Mouse (Mus musculus): Measurements from ENCODE around the gene Plpp3. TPM values are rescaled to one million over a fixed set of nuclear protein-coding genes. Genes with fewer than 3 reads are reported as not detected.
"Not testable (repeated sequence)": the region's sequence is repeated elsewhere in the genome, so short reads cannot be mapped to it uniquely, and the experiment has no call there.

Plpp3 gene
- polyA plus RNA-seq, 2 experiments from 2014 or later = not detected

DNA sequence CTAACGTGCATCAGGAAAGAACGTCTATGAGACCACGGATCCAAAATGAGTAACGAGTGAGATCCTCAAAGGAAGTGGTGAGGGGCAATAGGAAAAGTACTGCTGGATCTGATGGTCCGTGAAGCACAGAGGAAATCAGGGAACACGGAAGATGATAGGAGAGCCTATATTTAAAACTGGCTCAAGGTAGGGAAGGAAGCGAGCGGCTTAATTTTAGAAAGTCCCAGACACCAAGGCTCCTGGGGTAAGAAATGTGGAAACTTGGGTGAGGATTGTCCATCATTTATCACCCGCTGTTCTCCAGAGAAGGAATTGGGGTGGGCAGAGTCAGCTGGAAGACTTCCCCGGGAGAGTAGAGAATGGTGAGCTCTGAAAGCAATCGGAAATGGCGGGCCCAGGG, 105.2 kb downstream of the Plpp3 start:
- ATAC-seq = no peak

DNA sequence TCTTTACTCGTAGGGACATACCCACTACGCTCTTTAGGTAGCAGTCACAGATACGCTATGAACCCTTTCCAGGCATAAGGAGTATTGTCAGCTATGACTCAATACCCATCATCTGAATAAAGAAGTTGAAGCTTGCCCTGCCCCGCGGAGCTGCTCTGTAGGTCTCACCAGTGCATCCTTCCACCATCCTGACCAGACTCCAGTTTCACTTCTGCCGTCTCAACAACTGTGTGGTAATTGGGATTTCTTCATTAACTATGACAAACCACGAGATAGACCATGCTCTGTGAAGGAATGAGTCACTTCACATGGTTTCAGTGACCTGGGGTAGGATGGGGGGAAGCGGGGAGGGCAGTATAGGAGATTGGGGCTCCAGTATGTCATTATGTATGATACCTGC, 106.5 kb downstream of the Plpp3 start:
- ATAC-seq = no peak

DNA sequence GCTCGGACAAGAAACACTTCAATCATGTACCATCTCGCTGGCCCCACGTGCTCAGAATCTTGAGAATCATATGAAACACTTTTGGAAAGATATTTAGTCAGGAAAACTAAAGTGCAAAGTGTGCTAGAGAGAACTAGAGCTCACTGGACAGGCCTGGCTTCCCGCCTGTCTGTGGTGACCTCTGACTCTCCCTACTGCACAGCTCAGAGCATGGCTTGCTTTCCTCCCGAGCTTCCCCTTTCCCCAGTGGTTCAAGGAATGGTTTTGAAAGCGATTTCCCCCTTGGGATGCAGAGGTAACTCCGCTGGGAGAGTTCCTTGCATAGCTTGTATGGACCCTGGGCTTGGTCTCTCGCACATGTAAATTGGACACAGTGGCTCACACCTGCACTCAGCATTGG, 107.9 kb downstream of the Plpp3 start:
- no peak for ATAC-seq

DNA sequence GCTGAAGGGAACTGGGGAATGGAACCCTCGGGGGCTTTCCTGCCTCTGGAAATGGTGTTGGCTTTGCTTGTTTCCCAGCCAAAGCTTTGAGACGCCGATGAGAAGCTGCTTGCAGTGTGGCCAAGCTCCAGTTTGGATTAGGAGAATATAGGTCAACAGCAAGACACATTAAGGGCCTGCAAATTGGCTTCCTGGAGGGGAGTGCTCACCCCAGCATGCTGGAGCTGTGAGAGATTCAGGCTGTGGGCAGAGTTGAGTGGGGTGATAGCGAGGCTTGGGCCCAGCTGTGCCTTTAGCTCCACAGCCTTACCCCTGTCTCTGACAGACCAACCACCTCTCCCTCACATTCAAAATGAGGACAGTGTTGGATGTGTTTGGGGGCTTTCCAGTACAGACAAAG, 108.5 kb downstream of the Plpp3 start:
- ATAC-seq = no peak

DNA sequence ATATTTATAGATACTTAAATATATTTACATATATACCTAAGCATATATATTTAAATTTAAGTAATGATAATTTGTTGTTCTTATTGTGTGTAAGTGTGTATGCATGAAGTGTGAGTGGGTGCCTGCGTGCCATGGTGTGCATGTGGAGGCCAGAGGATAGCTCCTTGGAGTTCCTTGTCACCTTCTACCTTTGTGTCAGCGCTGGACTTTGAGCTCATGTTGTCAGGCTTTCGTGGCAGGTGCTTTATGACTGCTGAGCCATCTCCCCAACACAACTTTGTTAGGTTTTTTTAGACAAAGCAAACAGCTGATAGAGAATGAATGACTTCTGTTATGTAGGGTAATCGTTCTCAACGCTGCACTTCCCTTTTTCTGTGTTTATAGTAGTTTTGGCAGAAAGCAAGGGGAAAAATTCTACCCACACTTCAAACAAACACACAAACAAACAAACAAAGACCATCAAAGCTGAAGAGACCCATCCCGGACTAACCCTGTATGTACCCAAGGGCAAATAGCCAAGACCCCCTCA, 111.1 kb downstream of the Plpp3 start:
- ATAC-seq = no peak

DNA sequence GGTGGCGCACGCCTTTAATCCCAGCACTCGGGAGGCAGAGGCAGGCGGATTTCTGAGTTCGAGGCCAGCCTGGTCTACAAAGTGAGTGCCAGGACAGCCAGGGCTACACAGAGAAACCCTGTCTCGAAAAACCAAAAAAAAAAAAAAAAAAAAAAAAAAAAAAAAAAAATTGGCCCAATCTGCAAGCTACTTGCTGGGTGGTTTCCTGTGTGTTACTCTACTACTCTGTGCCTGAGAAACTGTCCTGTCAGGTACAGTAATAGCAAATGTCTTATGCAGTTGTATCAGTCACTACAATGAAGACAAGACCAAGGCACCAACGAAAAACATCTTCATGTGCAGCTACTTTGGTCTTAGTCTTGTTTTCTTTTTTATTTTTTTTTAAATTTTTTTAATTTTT, 112.3 kb downstream of the Plpp3 start:
- not testable (repeated sequence) for ATAC-seq

DNA sequence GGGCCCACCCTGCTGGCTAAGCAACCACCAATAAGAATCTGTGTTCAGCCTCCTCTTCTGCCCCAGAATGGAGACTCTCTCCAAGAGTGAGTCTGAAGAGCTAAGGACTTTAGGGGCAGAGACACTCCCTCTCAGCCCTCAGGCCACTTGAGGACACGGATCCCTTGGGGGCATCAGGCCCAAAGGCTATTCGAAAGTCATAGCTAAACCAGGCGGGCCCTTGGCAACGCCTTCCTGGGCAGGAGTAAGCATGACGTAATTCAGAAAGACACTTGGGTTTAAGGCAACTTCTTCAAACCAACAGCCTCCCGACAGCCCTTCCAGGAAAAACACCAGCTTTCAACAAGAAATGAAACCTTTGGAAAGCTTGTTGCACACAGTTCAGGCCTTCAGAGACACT, 114.0 kb downstream of the Plpp3 start:
- no peak for ATAC-seq

DNA sequence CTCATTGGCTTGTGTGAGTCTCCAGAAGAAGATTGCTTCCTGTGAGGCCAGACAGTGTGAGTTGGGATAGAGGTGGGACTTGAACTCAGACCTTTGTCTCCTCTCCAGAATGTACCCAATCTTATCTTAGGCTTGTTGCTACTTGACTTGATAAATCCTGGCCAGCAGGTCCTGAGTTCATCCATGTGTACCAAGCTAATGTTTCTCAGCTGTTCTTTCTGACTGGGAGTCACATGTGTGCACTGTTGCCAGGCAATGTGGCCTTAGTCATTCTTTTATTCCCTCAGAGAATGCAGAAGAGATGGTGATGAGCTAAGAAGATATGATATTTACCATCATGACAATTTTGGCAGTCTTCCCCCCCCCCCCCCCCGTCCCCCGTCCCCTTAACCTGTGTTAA, 115.9 kb downstream of the Plpp3 start:
- no peak for ATAC-seq

DNA sequence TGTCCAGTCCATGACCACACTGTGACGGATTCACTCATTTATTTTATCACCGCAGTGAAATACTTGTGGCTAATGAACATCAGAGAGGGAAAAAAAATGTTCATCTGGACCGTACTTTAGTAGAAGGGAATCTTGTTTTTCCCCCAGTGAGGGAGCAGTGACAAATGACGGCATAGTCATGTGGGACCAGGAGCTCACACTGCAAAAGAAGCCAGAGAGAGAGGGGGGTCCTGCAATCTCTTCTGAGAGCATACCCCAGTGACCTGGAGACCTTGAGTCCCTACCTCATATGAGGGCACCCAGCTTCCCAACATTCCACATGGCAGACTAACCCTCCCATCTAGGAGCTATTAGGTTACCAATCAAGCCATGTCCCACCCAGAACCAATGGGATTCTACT, 116.3 kb downstream of the Plpp3 start:
- ATAC-seq = no peak

DNA sequence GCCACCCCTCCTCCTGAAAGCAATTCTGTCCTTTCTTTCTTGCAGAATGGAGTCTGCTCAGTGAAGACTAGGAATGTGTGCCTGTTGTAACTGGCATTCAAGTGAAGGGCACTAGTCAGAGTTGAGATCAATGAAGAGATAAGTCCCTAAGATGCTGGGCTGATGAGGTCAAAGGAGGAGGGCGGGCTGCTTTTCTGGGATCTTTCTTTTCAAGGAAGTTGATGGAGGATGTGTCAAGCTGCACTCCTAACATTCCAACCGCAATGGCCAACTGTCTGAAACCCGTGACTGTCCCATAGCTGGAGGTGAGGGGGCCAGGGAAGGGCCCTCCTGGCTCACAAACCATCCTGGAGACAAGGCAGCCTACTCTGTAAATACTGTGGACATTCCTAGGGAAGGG, 118.5 kb downstream of the Plpp3 start:
- ATAC-seq = no peak

DNA sequence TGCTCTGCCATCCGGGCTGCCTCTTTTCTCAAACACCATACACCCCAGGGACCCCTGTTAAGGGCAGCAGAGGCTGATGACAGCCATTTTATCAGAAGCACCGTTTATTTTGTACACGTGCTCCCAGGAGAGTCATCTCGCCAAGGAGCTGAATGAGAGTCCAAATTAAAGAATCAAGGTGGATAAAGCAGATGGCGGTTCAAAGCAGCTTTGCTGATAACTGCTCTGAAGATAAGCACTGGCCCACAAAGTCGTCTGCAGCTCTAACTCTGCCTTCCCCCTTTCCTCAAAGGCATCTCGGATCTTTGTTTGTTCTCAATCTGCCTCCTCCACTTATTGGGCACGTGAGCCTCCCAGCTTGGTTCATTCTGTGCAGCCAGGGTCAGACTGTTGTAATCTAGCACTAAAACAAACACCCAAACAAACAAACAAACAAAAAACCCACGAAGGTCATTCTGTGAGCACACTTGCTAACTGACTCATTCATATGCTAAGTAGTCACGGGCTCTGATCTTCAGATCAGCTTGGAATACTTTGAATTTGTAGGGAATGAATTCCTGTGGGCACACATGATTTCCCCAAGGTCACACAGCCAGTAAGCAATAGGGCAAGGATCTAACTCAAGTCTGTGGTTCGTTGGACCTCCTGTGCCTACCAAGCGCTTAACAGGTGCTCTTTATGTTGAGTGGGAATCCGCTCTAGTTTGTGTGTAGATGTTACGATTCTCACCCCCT, 119.1 kb downstream of the Plpp3 start:
- ATAC-seq = no peak

DNA sequence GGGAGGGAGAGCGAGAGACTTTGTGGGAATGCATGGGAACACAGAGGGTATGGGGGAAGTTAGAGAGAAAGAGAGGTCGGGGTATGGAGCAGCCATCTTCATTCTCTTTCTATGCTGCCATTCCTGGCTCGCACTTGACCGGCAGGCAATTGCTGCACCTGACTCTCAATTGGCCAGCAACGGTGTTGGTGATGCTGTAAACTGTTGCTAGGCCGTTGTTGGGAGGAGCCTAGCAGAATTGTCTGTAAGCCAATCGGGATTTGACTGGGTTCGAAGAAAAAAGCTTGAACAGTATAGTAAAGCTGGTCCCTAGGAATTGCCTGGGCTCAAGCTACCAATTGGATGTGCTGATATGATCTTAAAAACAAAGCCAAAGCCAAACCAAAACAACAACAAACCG, 121.0 kb downstream of the Plpp3 start:
- no peak for ATAC-seq

DNA sequence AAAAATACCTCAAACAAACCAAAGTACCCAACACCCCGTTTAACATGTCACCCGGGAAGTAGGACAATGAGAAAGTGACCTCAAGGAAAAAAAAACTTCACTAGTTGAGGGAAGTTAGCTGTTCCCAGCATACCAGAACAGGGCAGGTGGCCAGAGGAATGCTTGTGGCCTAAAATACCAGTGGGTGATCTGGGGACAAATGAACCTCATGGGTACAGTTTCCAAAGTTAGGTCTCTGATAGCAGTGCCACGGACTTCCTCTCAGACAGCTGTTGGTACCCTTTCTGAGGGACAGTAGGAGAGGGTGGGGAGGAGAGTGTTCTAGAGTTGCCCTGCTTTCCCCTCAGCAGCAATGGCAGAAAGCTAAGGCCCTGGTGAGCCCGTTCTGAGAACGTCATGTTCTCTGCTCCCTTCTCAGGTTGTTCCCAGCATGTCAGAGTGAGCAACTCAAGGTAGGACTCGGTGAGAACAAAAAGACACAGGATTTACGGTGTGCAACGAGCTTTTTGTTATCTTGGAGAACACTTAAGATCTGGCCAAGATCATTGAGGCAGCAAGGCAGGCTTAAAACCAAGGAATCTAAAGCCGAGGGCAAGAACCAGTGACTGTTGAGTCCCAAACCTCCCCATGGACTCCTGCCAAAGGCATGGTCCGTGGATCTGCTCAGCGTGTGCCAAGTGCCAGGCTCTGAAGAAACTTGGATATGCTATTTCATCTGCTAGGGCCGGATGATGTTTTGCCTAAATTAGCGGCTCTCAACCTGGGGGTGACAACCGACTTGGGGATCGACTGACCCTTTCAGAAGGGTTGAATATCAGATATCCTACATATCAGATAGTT, 121.6 kb downstream of the Plpp3 start:
- no peak for ATAC-seq

DNA sequence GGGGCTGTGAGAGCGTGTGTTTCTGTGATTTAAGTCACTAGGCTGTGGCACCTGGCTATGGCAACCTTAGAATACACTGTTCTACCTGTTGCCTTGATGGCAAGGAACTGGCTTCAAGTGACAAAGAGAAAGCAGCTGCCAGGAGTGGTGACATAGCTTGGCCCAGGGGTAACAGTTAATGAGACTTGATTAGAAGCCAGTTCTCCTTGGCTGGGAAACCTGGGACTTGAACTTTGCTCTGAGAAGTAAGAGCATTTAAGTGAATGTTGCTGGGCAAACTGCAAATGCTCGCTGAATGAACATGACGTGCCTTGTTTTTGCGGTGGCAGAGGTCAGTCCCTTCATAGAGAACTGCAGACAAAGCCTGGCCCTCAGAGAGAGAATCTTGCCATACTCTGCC, 122.7 kb downstream of the Plpp3 start:
- no peak for ATAC-seq

DNA sequence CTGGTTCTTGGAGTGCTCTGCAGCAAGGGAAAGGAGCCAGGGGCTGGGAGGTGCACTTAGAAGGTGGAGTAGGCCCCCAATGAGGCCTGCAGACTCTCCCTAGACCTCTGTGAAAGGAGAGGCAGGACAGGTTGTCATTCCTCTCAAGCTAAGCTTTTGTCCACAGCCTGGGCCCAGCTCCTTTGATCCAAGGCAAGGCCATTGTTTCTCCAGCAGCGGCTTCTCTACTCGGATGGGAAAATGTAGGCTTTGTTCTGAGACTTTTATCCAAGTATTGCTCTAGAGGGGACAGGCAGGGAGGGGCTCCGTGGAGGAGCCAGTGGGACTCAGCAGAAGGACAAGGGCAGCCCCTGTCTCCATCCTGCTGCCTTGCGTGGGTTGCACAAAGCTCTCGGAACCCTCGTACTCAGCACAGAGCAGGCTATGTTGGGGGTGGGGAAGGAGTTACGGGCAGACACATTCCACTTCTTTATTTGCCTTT, 124.6 kb downstream of the Plpp3 start:
- no peak for ATAC-seq

Other genes with a start within 250 kb of the Plpp3 start
- gene Fyb2, start 243.9 kb upstream of the Plpp3 start, polyA plus RNA-seq (2017; shearing (Covaris generic)) = not detected
- gene Prkaa2, start 47.5 kb upstream of the Plpp3 start, polyA plus RNA-seq (2017; shearing (Covaris generic)) = under 1 TPM in 1 of 2 experiments, not detected in 1; 0.07 TPM